Mouse (Mus musculus) midbrain, embryonic 16.5 days (tissue): ENCODE results near the gene Shisa6. TPM values are rescaled to one million over a fixed set of nuclear protein-coding genes. Genes with fewer than 3 reads are reported as not detected.

Source experiments
- ATAC-seq: fragments of 200-750 bp; cut with Nextera tagmentation; 2 replicates; pipeline ENCODE4 v1.8.0; 2017; ENCODE audit warnings: moderate TSS enrichment
- H3K27ac ChIP-seq: fragments of 300-500 bp; sonication (generic); 2 replicates; pipeline ENCODE4 v1.5.1; 2014; ENCODE audit warnings: mild to moderate bottlenecking, low read length, mixed read lengths
- H3K27me3 ChIP-seq: fragments of 300-500 bp; sonication (generic); 2 replicates; pipeline ENCODE4 v1.6.1; 2014; ENCODE audit warnings: low read depth, low read length, mixed read lengths; ENCODE audit not compliant: control insufficient read depth, insufficient read depth
- H3K36me3 ChIP-seq: fragments of 300-500 bp; sonication (generic); 2 replicates; pipeline ENCODE4 v1.6.1; 2014; ENCODE audit warnings: mild to moderate bottlenecking, low read length, moderate library complexity, mixed read lengths; ENCODE audit not compliant: control insufficient read depth, insufficient read depth
- H3K4me1 ChIP-seq: fragments of 300-500 bp; sonication (generic); 2 replicates; pipeline ENCODE4 v1.6.1; 2014; ENCODE audit warnings: mild to moderate bottlenecking, low read length, mixed read lengths; ENCODE audit not compliant: control insufficient read depth, insufficient read depth
- H3K4me2 ChIP-seq: fragments of 300-500 bp; sonication (generic); 2 replicates; pipeline ENCODE4 v1.6.1; 2014; ENCODE audit warnings: mild to moderate bottlenecking, low read length, mixed read lengths
- H3K4me3 ChIP-seq: fragments of 300-500 bp; sonication (generic); 2 replicates; pipeline ENCODE4 v1.5.1; 2014; ENCODE audit warnings: low read depth, mild to moderate bottlenecking, low read length, moderate library complexity, mixed read lengths
- H3K9ac ChIP-seq: fragments of 300-500 bp; sonication (generic); 2 replicates; pipeline ENCODE4 v1.6.1; 2014; ENCODE audit warnings: low read depth, low read length, mixed read lengths
- H3K9me3 ChIP-seq: fragments of 300-500 bp; sonication (generic); replicated peaks from 2 replicates; pipeline ENCODE4 v1.6.1; 2014; ENCODE audit warnings: mild to moderate bottlenecking, low read length, mixed read lengths; ENCODE audit not compliant: control insufficient read depth, poor library complexity, severe bottlenecking
- WGBS: fragments of 180-500 bp; shearing (Covaris S2); extraction: QIAGEN DNeasy Blood & Tissue Kit; methylation state at CpG from one replicate; pipeline ENCODE4 v1.1.7; 2014; 5-methylcytosine and 5-hydroxymethylcytosine counted together
- polyA plus RNA-seq: library from polyadenylated mRNA; unstranded; fragments of >200 nt; fragmentation: Nextera tagmentation; extraction: Ambion mirVana; gene quantifications from 2 replicates; pipeline ENCODE4 v1.2.1, GENCODE M21; 2015

Shisa6 gene
- polyA plus RNA-seq, 1 experiment from 2014 or later: 3.4 TPM

- no peaks in the 10 kb centered on the region for H3K4me1 ChIP-seq
- H3K4me3 ChIP-seq: no peak overlapping the region
- no peaks in the 10 kb centered on the region for H3K27me3 ChIP-seq
- 84% methylated on average over 2 of the region's 2 CpGs for WGBS
- no peaks in the 10 kb centered on the region for H3K9me3 ChIP-seq
- no peak overlapping the region for H3K27ac ChIP-seq
- H3K4me2 ChIP-seq: no peak overlapping the region
- H3K9ac ChIP-seq: no peak overlapping the region
- H3K36me3 ChIP-seq: no peaks in the 10 kb centered on the region
- no peak for ATAC-seq
Observed at GRCm38 (mm10) chr11:66500951-66501350, 24.8 kb downstream of the Shisa6 start.

GRCm38 (mm10) chr11:66498857-66499445, 26.8 kb downstream of the Shisa6 start:
- Histone ChIP-seq H3K9ac (no peak overlapping the region), H3K27me3 (no peaks in the 10 kb centered on the region), H3K36me3 (no peaks in the 10 kb centered on the region), H3K27ac (no peak overlapping the region), H3K9me3 (no peaks in the 10 kb centered on the region), H3K4me2 (no peak overlapping the region), H3K4me1 (no peaks in the 10 kb centered on the region), H3K4me3 (no peak overlapping the region)
- ATAC-seq: no peak
- 78% methylated on average over 9 of the region's 9 CpGs for WGBS

- Histone ChIP-seq H3K4me2 (no peak overlapping the region), H3K36me3 (no peaks in the 10 kb centered on the region), H3K9ac (no peak overlapping the region), H3K4me1 (no peaks in the 10 kb centered on the region), H3K4me3 (no peak overlapping the region), H3K27ac (no peak overlapping the region), H3K9me3 (no peaks in the 10 kb centered on the region), H3K27me3 (no peaks in the 10 kb centered on the region)
- no peak for ATAC-seq
- 76% methylated on average over 9 of the region's 9 CpGs for WGBS
Observed at GRCm38 (mm10) chr11:66496235-66496634, 29.5 kb downstream of the Shisa6 start.

- Histone ChIP-seq H3K9ac (no peak overlapping the region), H3K27me3 (no peaks in the 10 kb centered on the region), H3K4me1 (no peaks in the 10 kb centered on the region), H3K9me3 (no peaks in the 10 kb centered on the region), H3K27ac (no peak overlapping the region), H3K36me3 (no peaks in the 10 kb centered on the region), H3K4me3 (no peak overlapping the region), H3K4me2 (no peak overlapping the region)
- WGBS: 89% methylated on average over 3 of the region's 3 CpGs
- ATAC-seq: no peak
Observed at GRCm38 (mm10) chr11:66494391-66494790, 31.4 kb downstream of the Shisa6 start.

- WGBS: 70% methylated on average over 4 of the region's 4 CpGs
- no peak overlapping the region for H3K4me2 ChIP-seq
- H3K4me1 ChIP-seq: no peaks in the 10 kb centered on the region
- H3K36me3 ChIP-seq: no peaks in the 10 kb centered on the region
- no peak overlapping the region for H3K27ac ChIP-seq
- no peak overlapping the region for H3K9ac ChIP-seq
- no peaks in the 10 kb centered on the region for H3K9me3 ChIP-seq
- H3K27me3 ChIP-seq: no peaks in the 10 kb centered on the region
- ATAC-seq: no peak
- no peak overlapping the region for H3K4me3 ChIP-seq
Observed at GRCm38 (mm10) chr11:66487765-66488164, 38.0 kb downstream of the Shisa6 start.

- ATAC-seq: no peak
- H3K4me2 ChIP-seq: no peak overlapping the region
- no peaks in the 10 kb centered on the region for H3K27me3 ChIP-seq
- H3K27ac ChIP-seq: no peak overlapping the region
- H3K4me3 ChIP-seq: no peak overlapping the region
- no peaks in the 10 kb centered on the region for H3K4me1 ChIP-seq
- no peaks in the 10 kb centered on the region for H3K36me3 ChIP-seq
- H3K9me3 ChIP-seq: no peaks in the 10 kb centered on the region
- no peak overlapping the region for H3K9ac ChIP-seq
- 78% methylated on average over 6 of the region's 6 CpGs for WGBS
Observed at GRCm38 (mm10) chr11:66482501-66482900, 43.3 kb downstream of the Shisa6 start.

GRCm38 (mm10) chr11:66442631-66443030, 83.1 kb downstream of the Shisa6 start:
- Histone ChIP-seq H3K27ac (no peak overlapping the region), H3K36me3 (no peaks in the 10 kb centered on the region), H3K4me3 (no peak overlapping the region), H3K4me1 (no peaks in the 10 kb centered on the region), H3K9me3 (no peaks in the 10 kb centered on the region), H3K9ac (no peak overlapping the region), H3K4me2 (no peak overlapping the region), H3K27me3 (no peaks in the 10 kb centered on the region)
- 15% methylated on average over 5 of the region's 5 CpGs for WGBS
- ATAC-seq: no peak

GRCm38 (mm10) chr11:66426129-66426528, 99.6 kb downstream of the Shisa6 start:
- 93% methylated on average over 6 of the region's 6 CpGs for WGBS
- no peaks in the 10 kb centered on the region for H3K9me3 ChIP-seq
- H3K9ac ChIP-seq: no peak overlapping the region
- no peaks in the 10 kb centered on the region for H3K4me1 ChIP-seq
- no peaks in the 10 kb centered on the region for H3K36me3 ChIP-seq
- no peak overlapping the region for H3K4me2 ChIP-seq
- no peak overlapping the region for H3K27ac ChIP-seq
- H3K4me3 ChIP-seq: no peak overlapping the region
- no peak for ATAC-seq
- no peaks in the 10 kb centered on the region for H3K27me3 ChIP-seq

- H3K9ac ChIP-seq: no peak overlapping the region
- no peaks in the 10 kb centered on the region for H3K36me3 ChIP-seq
- no peak overlapping the region for H3K4me2 ChIP-seq
- no peak overlapping the region for H3K4me3 ChIP-seq
- no peak for ATAC-seq
- H3K9me3 ChIP-seq: no peaks in the 10 kb centered on the region
- no peaks in the 10 kb centered on the region for H3K27me3 ChIP-seq
- H3K27ac ChIP-seq: no peak overlapping the region
- no peaks in the 10 kb centered on the region for H3K4me1 ChIP-seq
- 40% methylated on average over 3 of the region's 3 CpGs for WGBS
Observed at GRCm38 (mm10) chr11:66418216-66418615, 107.5 kb downstream of the Shisa6 start.
